Mouse (Mus musculus): ENCODE data around the gene Pbx1.

DNA sequence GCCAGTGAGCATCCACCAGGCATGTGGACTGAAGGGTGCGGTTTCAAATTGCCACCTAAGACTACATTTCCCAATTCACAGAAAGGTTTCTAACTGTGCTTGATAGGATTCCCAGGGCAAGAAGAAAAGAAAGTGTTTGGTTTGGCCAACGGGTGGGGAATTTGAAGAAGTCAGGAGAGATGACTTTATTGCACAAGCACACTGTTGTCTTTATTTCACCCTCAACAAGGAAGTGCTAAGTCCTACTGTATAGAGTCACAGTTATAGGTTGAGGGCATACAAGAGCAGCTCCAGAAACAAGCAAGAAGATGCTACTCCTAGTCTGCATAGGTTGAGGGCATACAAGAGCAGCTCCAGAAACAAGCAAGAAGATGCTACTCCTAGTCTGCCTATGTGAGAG, 60.0 kb downstream of the Pbx1 start:
- no peak for TF ChIP-seq CTCF (IDR thresholded peaks at IDR 0.05; ENCODE audit: low read depth)
- no peak for TF ChIP-seq EP300 (optimal IDR thresholded peaks at IDR 0.05)
